Mouse (Mus musculus) limb, embryonic 12.5 days (tissue): ENCODE data around the gene Kcnip3. TPM values are rescaled to one million over a fixed set of nuclear protein-coding genes. Genes with fewer than 3 reads are reported as not detected.

Experiments
- polyA plus RNA-seq: library from polyadenylated mRNA; unstranded; fragments of >200 nt; fragmentation: Nextera tagmentation; extraction: Ambion mirVana; gene quantifications from 2 replicates; pipeline ENCODE4 v1.2.1, GENCODE M21; 2016

The Kcnip3 gene
- polyA plus RNA-seq, 1 experiment from 2014 or later = 1.0 TPM

Other genes starting within 250 kb of the Kcnip3 start
- gene Dusp2, start 185.9 kb downstream of the Kcnip3 start, polyA plus RNA-seq = 6.5 and 7.0 TPM in 2 replicates
- gene Astl, start 183.5 kb downstream of the Kcnip3 start, polyA plus RNA-seq = not detected in 2 replicates
- 1.3 and 1.6 TPM in 2 replicates for gene Adra2b, start 158.9 kb downstream of the Kcnip3 start, polyA plus RNA-seq
- 0.30 and 0.33 TPM in 2 replicates for gene Gpat2, start 96.9 kb downstream of the Kcnip3 start, polyA plus RNA-seq
- 23.1 and 24.2 TPM in 2 replicates for gene Fahd2a, start 77.5 kb downstream of the Kcnip3 start, polyA plus RNA-seq
- 1.2 and 1.7 TPM in 2 replicates for gene Prom2, start 19.4 kb upstream of the Kcnip3 start, polyA plus RNA-seq
- 5.6 and 6.7 TPM in 2 replicates for gene Zfp661, start 65.0 kb upstream of the Kcnip3 start, polyA plus RNA-seq
- gene Mrps5, start 65.1 kb upstream of the Kcnip3 start, polyA plus RNA-seq = 153 and 162 TPM in 2 replicates
- gene Mal, start 134.6 kb upstream of the Kcnip3 start, polyA plus RNA-seq = 0.16 and 0.45 TPM in 2 replicates
- 1.9 and 2.1 TPM in 2 replicates for gene Mall, start 207.8 kb upstream of the Kcnip3 start, polyA plus RNA-seq